Mouse (Mus musculus) spleen, embryonic (tissue): ENCODE measurements at regions not wholly inside any gene's neighbourhood (a gene's known extent, or its start where the extent isn't known, plus 50 kb on each side); places are given as distances from the start of the nearest gene placed in this dataset.

Experiments used
- CTCF ChIA-PET: fragments of 350-600 bp; sonication (Branson Sonifier 250); formaldehyde crosslinking; loops from one replicate; lab custom pipeline; 2022; lab: Charles Lee

DNA sequence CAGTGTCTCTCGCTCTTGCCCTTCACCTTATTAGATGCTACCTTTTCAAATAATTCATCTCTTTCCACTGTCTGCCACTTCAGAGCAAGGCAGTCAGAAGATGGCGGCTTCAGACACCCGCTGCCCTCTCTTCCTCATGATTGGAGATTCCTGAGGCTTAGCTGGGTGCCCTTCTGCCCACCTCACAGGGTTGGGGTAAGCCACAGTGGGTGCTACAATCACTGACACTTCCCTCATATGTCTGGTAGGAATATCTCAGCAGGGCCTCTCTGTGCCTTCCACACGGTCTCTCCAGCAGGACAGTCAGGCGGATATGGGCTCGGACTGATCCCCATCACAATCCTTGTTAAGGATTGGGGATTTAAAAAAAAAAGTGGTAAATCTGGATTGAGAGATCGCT lies 53.2 kb upstream of the Rpl36-ps4 start:
- CTCF ChIA-PET, result no interaction called here

- CTCF ChIA-PET, result no interaction called here
Measured at GRCm38 (mm10) chr17:87866719-87867318, 54.0 kb upstream of the Rpl36-ps4 start.

DNA sequence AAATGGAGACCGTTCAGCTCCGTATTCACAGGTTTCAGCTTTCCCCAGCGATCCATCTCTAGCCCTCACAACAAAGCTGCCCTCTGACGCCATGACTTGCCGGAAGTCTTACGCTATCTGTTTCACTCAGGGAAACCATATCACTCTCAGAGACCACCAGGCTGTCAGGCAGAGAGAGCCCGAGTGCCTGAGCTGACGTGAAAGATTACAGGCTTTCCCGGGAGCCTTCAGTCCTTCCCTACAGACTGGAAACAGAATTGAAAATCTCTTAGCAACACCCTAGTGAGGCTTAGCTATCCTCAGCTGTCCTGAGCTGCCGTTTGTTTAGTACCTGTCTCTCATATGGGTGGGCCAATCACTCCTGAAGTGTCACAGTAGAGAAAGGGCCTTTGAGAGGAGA lies 54.6 kb upstream of the Rpl36-ps4 start:
- CTCF ChIA-PET, result no interaction called here

DNA sequence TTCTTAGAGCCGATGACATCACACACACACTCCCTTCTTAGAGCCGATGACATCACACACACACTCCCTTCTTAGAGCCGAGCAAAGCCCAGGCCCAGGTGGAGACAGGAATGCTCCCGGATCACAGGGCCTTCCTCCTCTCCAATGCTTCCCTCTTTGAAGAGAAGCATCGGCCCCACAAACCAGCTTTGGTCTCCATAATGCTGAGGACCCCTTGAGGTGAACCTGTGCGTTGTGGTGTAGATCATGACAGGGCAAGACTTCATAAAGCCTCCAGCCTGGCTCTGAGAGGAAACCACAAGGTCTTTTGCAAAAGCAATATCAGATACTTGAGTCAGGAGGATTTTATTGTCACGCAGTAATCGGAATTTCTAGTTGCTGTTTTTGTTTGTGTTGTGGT lies 55.3 kb upstream of the Rpl36-ps4 start:
- CTCF ChIA-PET, result interaction anchor here (0.6 to 0.7 kb wide), 2 partner anchors 13 to 25 kb away, joined by 4 read pairs; no protein-coding TSS in a partner anchor

DNA sequence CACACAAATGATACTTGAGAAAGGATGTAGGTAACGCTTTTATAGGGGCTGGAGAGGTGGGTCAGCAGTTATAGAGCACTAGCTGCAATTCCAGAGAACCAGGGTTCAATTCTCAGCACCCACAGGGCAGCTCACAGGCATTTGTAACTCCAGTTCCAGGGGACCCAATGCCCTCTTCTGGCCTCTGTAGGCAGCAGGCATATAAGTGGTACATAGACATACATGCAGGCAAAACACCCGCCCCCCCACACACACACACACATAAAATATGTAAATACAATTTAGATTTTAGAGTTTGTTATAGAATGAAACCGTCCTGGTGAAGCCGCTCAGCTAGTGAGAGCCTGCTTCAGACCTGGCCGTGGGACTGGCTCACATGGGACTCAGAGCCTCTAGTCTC lies 55.9 kb upstream of the Rpl36-ps4 start:
- CTCF ChIA-PET, result interaction anchor here (0.6 kb wide), 1 partner anchor 13 kb away, joined by 4 read pairs; no protein-coding TSS in a partner anchor

DNA sequence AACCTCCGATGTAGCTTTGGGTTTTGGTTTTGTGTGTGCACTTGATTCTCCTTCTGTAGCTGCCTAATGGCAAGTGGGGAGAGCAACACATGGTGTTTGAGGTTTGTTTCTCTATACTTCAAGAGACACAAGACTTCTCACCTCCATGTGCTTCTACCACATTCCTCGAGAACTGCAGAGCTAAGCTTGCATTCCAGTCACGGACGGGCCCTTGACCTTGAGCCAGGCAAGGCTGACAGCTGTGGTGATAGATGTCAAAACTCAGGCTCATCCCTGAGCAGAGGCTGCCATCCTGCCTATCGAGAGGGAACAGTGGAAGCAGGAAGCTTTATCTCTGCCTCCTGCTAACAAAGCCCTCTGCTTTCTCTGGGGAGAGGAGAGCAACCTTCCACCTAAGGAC lies 59.2 kb upstream of the Rpl36-ps4 start:
- CTCF ChIA-PET, result no interaction called here

GRCm38 (mm10) chr17:87851456-87851855 lies 53.7 kb upstream of the Kcnk12 start:
- CTCF ChIA-PET, result no interaction called here

- CTCF ChIA-PET, result no interaction called here
Measured at GRCm38 (mm10) chr17:87849897-87850296, 52.1 kb upstream of the Kcnk12 start.

DNA sequence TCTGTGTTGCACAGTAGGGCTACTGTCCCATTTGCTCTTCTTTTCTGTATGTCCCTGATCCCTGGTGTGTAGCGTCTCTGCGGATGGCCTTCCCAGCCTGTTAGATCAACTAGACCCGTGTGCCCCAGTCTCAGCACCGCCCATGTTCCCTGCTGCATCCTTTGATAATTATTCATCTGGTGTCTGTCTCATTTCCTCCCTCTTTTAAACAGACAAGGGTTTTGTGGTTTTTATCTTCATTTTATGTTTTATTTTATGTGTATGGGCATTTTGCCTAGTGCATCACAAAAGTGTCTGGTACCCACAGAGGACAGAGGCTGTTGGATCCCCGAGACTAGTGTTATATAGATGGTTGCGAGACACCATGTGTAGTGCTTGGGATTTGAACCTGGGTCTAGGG lies 51.6 kb upstream of the Kcnk12 start:
- CTCF ChIA-PET, result no interaction called here

GRCm38 (mm10) chr17:87848964-87849363 lies 51.2 kb upstream of the Kcnk12 start:
- CTCF ChIA-PET, result no interaction called here
